Mouse (Mus musculus) CH12.LX (cell line): ENCODE measurements at regions not wholly inside any gene's neighbourhood (a gene's known extent, or its start where the extent isn't known, plus 50 kb on each side); places are given as distances from the start of the nearest gene placed in this dataset.

Experiments used
- DNase-seq: peaks from one replicate; pipeline ENCODE4 v3.0.0-alpha.2; 2013; ENCODE audit errors: extremely low read depth
- H3K27ac ChIP-seq: 2 replicates; pipeline ENCODE4 v1.5.1; 2012; ENCODE audit warnings: low read depth, mild to moderate bottlenecking, control low read depth, moderate library complexity; ENCODE audit not compliant: insufficient read depth
- H3K27me3 ChIP-seq: replicated peaks from 2 replicates; pipeline ENCODE3; 2012; ENCODE audit warnings: inconsistent platforms
- H3K36me3 ChIP-seq, 2 experiments: replicated peaks in 1 of 2; 2 replicates each; pipeline versions ENCODE3 to v1.6.1; 2012; ENCODE audit warnings: inconsistent platforms in 1 of 2, low read length in 1 of 2, mild to moderate bottlenecking in 1 of 2, mixed read lengths in 1 of 2, moderate library complexity in 1 of 2; ENCODE audit not compliant: control insufficient read depth in 1 of 2, insufficient read depth in 1 of 2
- H3K4me1 ChIP-seq, 2 experiments: 2 replicates each; pipeline ENCODE4 v1.6.1; 2012; ENCODE audit warnings: inconsistent platforms in 1 of 2, moderate library complexity in 1 of 2; ENCODE audit not compliant: insufficient read depth in 2 of 2, control insufficient read depth in 1 of 2
- H3K4me2 ChIP-seq: 2 replicates; pipeline ENCODE4 v1.6.1; 2012; ENCODE audit warnings: low read depth, mild to moderate bottlenecking, control low read depth; ENCODE audit not compliant: poor library complexity, insufficient read depth, severe bottlenecking
- H3K4me3 ChIP-seq, 3 experiments: fragments of 150-350 bp in 1 of 3; sonication (generic) in 1 of 3; replicated peaks in 1 of 3; 2 replicates each; pipeline versions ENCODE3 to v1.5.1; 2011 to 2012; ENCODE audit warnings: low read depth in 2 of 3, low read length in 2 of 3, mild to moderate bottlenecking in 2 of 3, moderate library complexity in 2 of 3, control low read depth in 1 of 3, improper control_type of control experiment in 1 of 3, inconsistent platforms in 1 of 3, mixed read lengths in 1 of 3; ENCODE audit not compliant: poor library complexity in 1 of 3
- H3K79me2 ChIP-seq: replicated peaks from 2 replicates; pipeline ENCODE4 v1.6.1; 2012; ENCODE audit warnings: mild to moderate bottlenecking, moderate library complexity; ENCODE audit not compliant: control insufficient read depth, poor library complexity, insufficient read depth, severe bottlenecking; ENCODE audit errors: extremely low read depth
- H3K9ac ChIP-seq: 2 replicates; pipeline ENCODE4 v1.6.1; 2012; ENCODE audit warnings: low read depth, mild to moderate bottlenecking, control low read depth, moderate library complexity; ENCODE audit not compliant: insufficient read depth
- H3K9me3 ChIP-seq: replicated peaks from 2 replicates; pipeline ENCODE3; 2012; ENCODE audit warnings: low read length, inconsistent platforms, mixed read lengths
- BHLHE40 ChIP-seq: IDR thresholded peaks from 2 replicates; pipeline ENCODE4 v1.6.1; 2011; ENCODE audit warnings: mild to moderate bottlenecking, low read depth, low read length, improper control_type of control experiment
- CHD1 ChIP-seq: IDR thresholded peaks from 2 replicates; pipeline ENCODE4 v1.6.1; 2012; ENCODE audit warnings: low read depth, low read length, improper control_type of control experiment, inconsistent platforms
- CTCF ChIP-seq, 2 experiments: IDR thresholded peaks in 1 of 2; conservative IDR thresholded peaks in 1 of 2; 2 replicates each; pipeline ENCODE4 v1.5.1; 2011 to 2012; ENCODE audit warnings: low read depth in 2 of 2, low read length in 2 of 2, improper control_type of control experiment in 1 of 2, inconsistent platforms in 1 of 2, mild to moderate bottlenecking in 1 of 2, moderate library complexity in 1 of 2
- E2F4 ChIP-seq: IDR thresholded peaks from 2 replicates; pipeline ENCODE4 v1.6.1; 2011; ENCODE audit warnings: low read depth, low read length, improper control_type of control experiment; ENCODE audit not compliant: insufficient replicate concordance
- ELF1 ChIP-seq: IDR thresholded peaks from 2 replicates; pipeline ENCODE4 v1.6.1; 2014; ENCODE audit warnings: low read depth, mild to moderate bottlenecking, inconsistent platforms, low read length, improper control_type of control experiment
- GABPA ChIP-seq: IDR thresholded peaks from 2 replicates; pipeline ENCODE4 v1.6.1; 2012; ENCODE audit warnings: low read depth, low read length, improper control_type of control experiment, inconsistent platforms; ENCODE audit not compliant: insufficient replicate concordance
- IRF4 ChIP-seq: IDR thresholded peaks from 2 replicates; pipeline ENCODE4 v1.6.1; 2014; ENCODE audit warnings: low read depth, mild to moderate bottlenecking, inconsistent platforms, low read length, improper control_type of control experiment
- JUN ChIP-seq: IDR thresholded peaks from 2 replicates; pipeline ENCODE4 v1.6.1; 2011; ENCODE audit warnings: low read depth, mild to moderate bottlenecking, low read length, improper control_type of control experiment, moderate library complexity; ENCODE audit not compliant: insufficient read depth
- JUND ChIP-seq: conservative IDR thresholded peaks from 2 replicates; pipeline ENCODE4 v1.6.1; 2011; ENCODE audit warnings: low read depth, low read length, improper control_type of control experiment
- MAZ ChIP-seq: IDR thresholded peaks from 2 replicates; pipeline ENCODE4 v1.6.1; 2012; ENCODE audit warnings: low read depth, mild to moderate bottlenecking, inconsistent platforms, low read length, improper control_type of control experiment, moderate library complexity
- MEF2A ChIP-seq: IDR thresholded peaks from 2 replicates; pipeline ENCODE4 v1.6.1; 2014; ENCODE audit warnings: low read depth, mild to moderate bottlenecking, inconsistent platforms, low read length, improper control_type of control experiment, borderline replicate concordance
- MYC ChIP-seq: IDR thresholded peaks from 2 replicates; pipeline ENCODE4 v1.6.1; 2011; ENCODE audit warnings: low read depth, mild to moderate bottlenecking, improper control_type of control experiment, low read length
- NELFE ChIP-seq: IDR thresholded peaks from 2 replicates; pipeline ENCODE4 v1.6.1; 2011; ENCODE audit warnings: low read depth, low read length, improper control_type of control experiment
- POLR2A ChIP-seq: IDR thresholded peaks from 2 replicates; pipeline ENCODE4 v1.6.1; 2011; ENCODE audit warnings: low read depth, mild to moderate bottlenecking, improper control_type of control experiment, low read length
- RAD21 ChIP-seq: IDR thresholded peaks from 2 replicates; pipeline ENCODE4 v1.6.1; 2011; ENCODE audit warnings: low read depth, mild to moderate bottlenecking, low read length, improper control_type of control experiment, moderate library complexity
- RCOR1 ChIP-seq: conservative IDR thresholded peaks from 2 replicates; pipeline ENCODE4 v1.6.1; 2012; ENCODE audit warnings: low read depth, mild to moderate bottlenecking, inconsistent platforms, low read length, improper control_type of control experiment
- SMC3 ChIP-seq: IDR thresholded peaks from 2 replicates; pipeline ENCODE4 v1.6.1; 2011; ENCODE audit warnings: low read depth, low read length, improper control_type of control experiment
- TBP ChIP-seq: conservative IDR thresholded peaks from 2 replicates; pipeline ENCODE4 v1.6.1; 2011; ENCODE audit warnings: low read depth, low read length, improper control_type of control experiment
- TCF12 ChIP-seq: IDR thresholded peaks from 2 replicates; pipeline ENCODE4 v1.6.1; 2014; ENCODE audit warnings: low read depth, mild to moderate bottlenecking, inconsistent platforms, low read length, improper control_type of control experiment
- UBTF ChIP-seq: IDR thresholded peaks from 2 replicates; pipeline ENCODE4 v1.6.1; 2012; ENCODE audit warnings: low read depth, mild to moderate bottlenecking, inconsistent platforms, low read length, improper control_type of control experiment, moderate library complexity
- USF1 ChIP-seq: IDR thresholded peaks from 2 replicates; pipeline ENCODE4 v1.6.1; 2014; ENCODE audit warnings: low read depth, mild to moderate bottlenecking, inconsistent platforms, low read length, improper control_type of control experiment
- ZKSCAN1 ChIP-seq: IDR thresholded peaks from 2 replicates; pipeline ENCODE4 v1.6.1; 2012; ENCODE audit warnings: low read depth, inconsistent platforms, low read length, improper control_type of control experiment, borderline replicate concordance
- ZNF384 ChIP-seq: IDR thresholded peaks from 2 replicates; pipeline ENCODE4 v1.6.1; 2012; ENCODE audit warnings: low read depth, low read length, improper control_type of control experiment, inconsistent platforms
- dilution Hi-C: fragments of 300-500 bp; cut with MboI; formaldehyde crosslinking; loops from 2 replicates; pipeline ENCODE4 v1.14.3; 2020; ENCODE audit warnings: low sequenced_read_pairs; ENCODE audit not compliant: extremely low pct_unique_long_range_greater_than_20kb, extremely low pct_ligation_motif_present
- in situ Hi-C: fragments of 300-500 bp; cut with MboI; formaldehyde crosslinking; loops from 3 replicates; pipeline ENCODE4 v1.14.3; 2019; ENCODE audit warnings: low sequenced_read_pairs, low pct_ligation_motif_present, low pct_unique_long_range_greater_than_20kb, mixed read lengths

GRCm38 (mm10) chr17:87520841-87521240, 74.1 kb upstream of the Calm2 start:
- Histone ChIP-seq H3K9me3 (no peaks in the 10 kb centered on the region), H3K4me2 (no peak overlapping the region), H3K27me3 (peaks cover 2% of the 10 kb centered on the region), H3K27ac (no peak overlapping the region), H3K36me3 (no peaks in the 10 kb centered on the region)
- no peak for DNase-seq
- in situ Hi-C loops (no loop called here), dilution Hi-C loops (no loop called here)
- TF ChIP-seq TBP (no peak), UBTF (no peak), POLR2A (no peak), MAZ (no peak), RCOR1 (no peak), ZNF384 (no peak), RAD21 (no peak), CHD1 (no peak), MEF2A (no peak), ELF1 (no peak), JUND (no peak), JUN (no peak), NELFE (no peak), USF1 (no peak), TCF12 (no peak), CTCF (conservative IDR thresholded peaks at IDR 0.05 in 1 of 2, IDR thresholded peaks at IDR 0.05 in 1 of 2; ENCODE audit: low read depth in 2 of 2, low read length in 2 of 2) (no peak), IRF4 (no peak), ZKSCAN1 (no peak), MYC (no peak)
- TF ChIP-seq, all 38 proteins: peak for 0
- Histone ChIP-seq H3K4me1 (peaks cover 0 to 5% of the 10 kb centered on the region in 2 experiments; a peak in 2 of 4 replicates), H3K4me3 (no peak overlapping the region), H3K79me2 (no peaks in the 10 kb centered on the region), H3K9ac (no peak overlapping the region)

GRCm38 (mm10) chr17:87521622-87522151, 75.0 kb upstream of the Calm2 start:
- dilution Hi-C loops (no loop called here), in situ Hi-C loops (no loop called here)
- peaks cover 2% of the 10 kb centered on the region for H3K27me3 ChIP-seq
- no peak overlapping the region for H3K9ac ChIP-seq
- H3K27ac ChIP-seq: no peak overlapping the region
- DNase-seq: no peak
- no peak for TF ChIP-seq SMC3
- no peak for TF ChIP-seq GABPA
- no peak for TF ChIP-seq NELFE
- TF ChIP-seq MAZ: no peak
- TF ChIP-seq IRF4: no peak
- TF ChIP-seq UBTF: no peak
- TF ChIP-seq E2F4: no peak
- no peak for TF ChIP-seq BHLHE40
- H3K4me3 ChIP-seq: no peak overlapping the region
- H3K79me2 ChIP-seq: no peaks in the 10 kb centered on the region
- peaks cover 0 to 5% of the 10 kb centered on the region in 2 experiments; a peak in 1 of 4 replicates for H3K4me1 ChIP-seq
- no peaks in the 10 kb centered on the region for H3K36me3 ChIP-seq
- no peak overlapping the region for H3K4me2 ChIP-seq
- no peaks in the 10 kb centered on the region for H3K9me3 ChIP-seq
